Mouse (Mus musculus) heart, embryonic 13.5 days (tissue): ENCODE data around the gene Ndc80. TPM values are rescaled to one million over a fixed set of nuclear protein-coding genes. Genes with fewer than 3 reads are reported as not detected.
A peak's percentile ranks its signal among the peaks of the same experiment; 100 is the strongest.
"Not testable (repeated sequence)": the region's sequence is repeated elsewhere in the genome, so short reads cannot be mapped to it uniquely, and the experiment has no call there.

Experiments
- ATAC-seq: fragments of 200-750 bp; cut with Nextera tagmentation; 2 replicates; pipeline ENCODE4 v1.8.0; 2017; ENCODE audit warnings: moderate TSS enrichment; ENCODE audit not compliant: insufficient number of reproducible peaks, low FRiP score, low TSS enrichment; ENCODE audit errors: extremely low read depth
- H3K27ac ChIP-seq: fragments of 300-500 bp; sonication (generic); replicated peaks from 2 replicates; pipeline ENCODE4 v1.5.1; 2015; ENCODE audit warnings: moderate library complexity, mild to moderate bottlenecking, inconsistent platforms
- H3K27me3 ChIP-seq: fragments of 300-500 bp; sonication (generic); replicated peaks from 2 replicates; pipeline ENCODE4 v1.6.1; 2015; ENCODE audit warnings: mild to moderate bottlenecking, inconsistent platforms
- H3K36me3 ChIP-seq: fragments of 300-500 bp; sonication (generic); 2 replicates; pipeline ENCODE4 v1.6.1; 2015; ENCODE audit warnings: mild to moderate bottlenecking, inconsistent platforms
- H3K4me1 ChIP-seq: fragments of 300-500 bp; sonication (generic); 2 replicates; pipeline ENCODE4 v1.6.1; 2015; ENCODE audit warnings: inconsistent platforms
- H3K4me2 ChIP-seq: fragments of 300-500 bp; sonication (generic); 2 replicates; pipeline ENCODE4 v1.6.1; 2015; ENCODE audit warnings: inconsistent platforms, mild to moderate bottlenecking, moderate library complexity
- H3K4me3 ChIP-seq: fragments of 300-500 bp; sonication (generic); 2 replicates; pipeline ENCODE4 v1.5.1; 2015; ENCODE audit warnings: moderate library complexity, mild to moderate bottlenecking, inconsistent platforms
- H3K9ac ChIP-seq: fragments of 300-500 bp; sonication (generic); 2 replicates; pipeline ENCODE4 v1.6.1; 2015; ENCODE audit warnings: inconsistent platforms, mild to moderate bottlenecking, moderate library complexity
- H3K9me3 ChIP-seq: fragments of 300-500 bp; sonication (generic); 2 replicates; pipeline ENCODE4 v1.6.1; 2016; ENCODE audit warnings: inconsistent platforms
- WGBS: fragments of 180-500 bp; shearing (Covaris S2); methylation state at CpG from one replicate; pipeline ENCODE4 v1.1.7; 2015; ENCODE audit warnings: mixed read lengths; 5-methylcytosine and 5-hydroxymethylcytosine counted together
- polyA plus RNA-seq: library from polyadenylated mRNA; unstranded; fragments of >200 nt; fragmentation: Nextera tagmentation; extraction: Ambion mirVana; gene quantifications from 2 replicates; pipeline ENCODE4 v1.2.1, GENCODE M21; 2015

The Ndc80 gene
- polyA plus RNA-seq, 1 experiment from 2014 or later: 30.8 TPM

- H3K27me3 ChIP-seq: no peaks in the 10 kb centered on the region
- ATAC-seq: no peak
- peak overlapping the region; percentile 91 for H3K9ac ChIP-seq
- peak overlapping the region; percentile 98; the same call in 1 of the 2 replicates for H3K27ac ChIP-seq
- H3K9me3 ChIP-seq: no peaks in the 10 kb centered on the region
- H3K36me3 ChIP-seq: no peaks in the 10 kb centered on the region
- peaks cover 21% of the 10 kb centered on the region for H3K4me1 ChIP-seq
- peak overlapping the region; percentile 97 for H3K4me3 ChIP-seq
- peak overlapping the region; percentile 94 for H3K4me2 ChIP-seq
- WGBS: 77% methylated on average over 7 of the region's 7 CpGs
Measured at GRCm38 (mm10) chr17:71476346-71477020, 50.2 kb downstream of the Ndc80 start.

GRCm38 (mm10) chr17:71475705-71476089 lies 51.0 kb downstream of the Ndc80 start:
- H3K36me3 ChIP-seq: no peaks in the 10 kb centered on the region
- H3K9me3 ChIP-seq: no peaks in the 10 kb centered on the region
- H3K4me3 ChIP-seq: peak overlapping the region; percentile 97
- ATAC-seq: peak; percentile 39
- peak overlapping the region; percentile 98 for H3K27ac ChIP-seq
- peaks cover 21% of the 10 kb centered on the region for H3K4me1 ChIP-seq
- H3K4me2 ChIP-seq: peak overlapping the region; percentile 94
- peak overlapping the region; percentile 91 for H3K9ac ChIP-seq
- under 1% methylated on average over 31 of the region's 31 CpGs for WGBS
- H3K27me3 ChIP-seq: no peaks in the 10 kb centered on the region

- peak within 1 kb of the TSS; percentile 97 for H3K4me3 ChIP-seq
- H3K9ac ChIP-seq: peak within 1 kb of the TSS; percentile 91
- peaks cover 21% of the 10 kb centered on the region for H3K4me1 ChIP-seq
- peak within 1 kb of the TSS; percentile 94 for H3K4me2 ChIP-seq
- H3K27me3 ChIP-seq: no peaks in the 10 kb centered on the region
- WGBS: under 1% methylated on average over 101 of the region's 109 CpGs
- H3K9me3 ChIP-seq: no peaks in the 10 kb centered on the region
- peak within 1 kb of the TSS; percentile 98 for H3K27ac ChIP-seq
- ATAC-seq: peak; percentile 95
- no peaks in the 10 kb centered on the region for H3K36me3 ChIP-seq
Measured at GRCm38 (mm10) chr17:71474762-71475704, 51.6 kb downstream of the Ndc80 start, which contains the start of gene Smchd1. Smchd1 (minus strand) TSS chr17:71475343.

- 13% methylated on average over 8 of the region's 8 CpGs for WGBS
- H3K36me3 ChIP-seq: no peaks in the 10 kb centered on the region
- ATAC-seq: no peak
- peak overlapping the region; percentile 94 for H3K4me2 ChIP-seq
- peak overlapping the region; percentile 98 for H3K27ac ChIP-seq
- H3K4me3 ChIP-seq: peak overlapping the region; percentile 97
- H3K9me3 ChIP-seq: no peaks in the 10 kb centered on the region
- peaks cover 21% of the 10 kb centered on the region for H3K4me1 ChIP-seq
- no peaks in the 10 kb centered on the region for H3K27me3 ChIP-seq
- H3K9ac ChIP-seq: peak overlapping the region; percentile 91
Measured at GRCm38 (mm10) chr17:71474128-71474527, 52.5 kb downstream of the Ndc80 start.

GRCm38 (mm10) chr17:71471261-71471660 lies 55.4 kb downstream of the Ndc80 start:
- H3K36me3 ChIP-seq: no peaks in the 10 kb centered on the region
- ATAC-seq: no peak
- H3K9me3 ChIP-seq: no peaks in the 10 kb centered on the region
- 76% methylated on average over 2 of the region's 2 CpGs for WGBS
- H3K4me1 ChIP-seq: peaks cover 23% of the 10 kb centered on the region
- no peak overlapping the region for H3K4me2 ChIP-seq
- H3K27me3 ChIP-seq: no peaks in the 10 kb centered on the region
- H3K4me3 ChIP-seq: no peak overlapping the region
- H3K27ac ChIP-seq: no peak overlapping the region
- no peak overlapping the region for H3K9ac ChIP-seq

- Histone ChIP-seq H3K27me3 (no peaks in the 10 kb centered on the region), H3K4me2 (no peak overlapping the region), H3K9me3 (no peaks in the 10 kb centered on the region), H3K4me3 (no peak overlapping the region), H3K9ac (no peak overlapping the region), H3K4me1 (no peaks in the 10 kb centered on the region), H3K36me3 (peaks cover 70% of the 10 kb centered on the region), H3K27ac (no peak overlapping the region)
- 93% methylated on average over 3 of the region's 3 CpGs for WGBS
- ATAC-seq: no peak
Measured at GRCm38 (mm10) chr17:71460312-71460711, 66.3 kb downstream of the Ndc80 start.

- H3K9me3 ChIP-seq: no peaks in the 10 kb centered on the region
- no peak within 1 kb of the TSS for H3K9ac ChIP-seq
- 96% methylated on average over 2 of the region's 2 CpGs for WGBS
- ATAC-seq: no peak
- H3K27me3 ChIP-seq: no peaks in the 10 kb centered on the region
- peaks cover 75% of the 10 kb centered on the region for H3K36me3 ChIP-seq
- H3K4me1 ChIP-seq: no peaks in the 10 kb centered on the region
- H3K4me2 ChIP-seq: no peak within 1 kb of the TSS
- H3K4me3 ChIP-seq: no peak within 1 kb of the TSS
- no peak within 1 kb of the TSS for H3K27ac ChIP-seq
Measured at GRCm38 (mm10) chr17:71459818-71460217, 66.8 kb downstream of the Ndc80 start, which contains the start of gene Gm4707. Gm4707 (minus strand) TSS chr17:71459918.

- H3K4me3 ChIP-seq, H3K27ac ChIP-seq, H3K4me1 ChIP-seq, ATAC-seq, H3K9me3 ChIP-seq, H3K27me3 ChIP-seq, H3K9ac ChIP-seq, H3K4me2 ChIP-seq: not testable (repeated sequence)
- 91% methylated on average over 5 of the region's 6 CpGs for WGBS
- peaks cover 75% of the 10 kb centered on the region for H3K36me3 ChIP-seq
Measured at GRCm38 (mm10) chr17:71457361-71457760, 69.3 kb downstream of the Ndc80 start.

Other genes with a start within 250 kb of the Ndc80 start
- gene Emilin2, start 214.9 kb downstream of the Ndc80 start, polyA plus RNA-seq: 47.4 and 51.7 TPM in 2 replicates
- gene Gm4707, start 66.9 kb downstream of the Ndc80 start, polyA plus RNA-seq: 1.7 and 2.5 TPM in 2 replicates
- gene Smchd1, start 51.5 kb downstream of the Ndc80 start, polyA plus RNA-seq: 34.9 and 38.4 TPM in 2 replicates
- gene Spdya, start 25.2 kb upstream of the Ndc80 start, polyA plus RNA-seq: 0.25 and 0.32 TPM in 2 replicates
- 42.0 and 43.0 TPM in 2 replicates for gene Wdr43, start 89.0 kb upstream of the Ndc80 start, polyA plus RNA-seq
- gene Togaram2, start 146.4 kb upstream of the Ndc80 start, polyA plus RNA-seq: 2.3 and 3.0 TPM in 2 replicates
- not detected in 2 replicates for gene Pcare, start 226.0 kb upstream of the Ndc80 start, polyA plus RNA-seq
- gene Clip4, start 241.6 kb upstream of the Ndc80 start, polyA plus RNA-seq: 25.4 and 29.2 TPM in 2 replicates